Mouse (Mus musculus) erythroblast, embryonic 14.5 days (primary cell): ENCODE data around the gene Fhod1. TPM values are rescaled to one million over a fixed set of nuclear protein-coding genes. Genes with fewer than 3 reads are reported as not detected.

Experiments used
- H3K27me3 ChIP-seq: 2 replicates; pipeline ENCODE4 v1.6.1; 2012; ENCODE audit warnings: inconsistent platforms; ENCODE audit not compliant: control insufficient read depth
- H3K36me3 ChIP-seq: 2 replicates; pipeline ENCODE4 v1.6.1; 2012; ENCODE audit warnings: mild to moderate bottlenecking, inconsistent platforms; ENCODE audit not compliant: control insufficient read depth
- H3K4me1 ChIP-seq: 2 replicates; pipeline ENCODE4 v1.6.1; 2012; ENCODE audit warnings: inconsistent platforms; ENCODE audit not compliant: control insufficient read depth
- H3K4me3 ChIP-seq: replicated peaks from 2 replicates; pipeline ENCODE3; 2012; ENCODE audit warnings: moderate library complexity, mild to moderate bottlenecking, inconsistent platforms
- H3K9me3 ChIP-seq: 2 replicates; pipeline ENCODE4 v1.6.1; 2012; ENCODE audit warnings: low read length, inconsistent platforms, mixed read lengths; ENCODE audit not compliant: control insufficient read depth
- GATA1 ChIP-seq: IDR thresholded peaks from 2 replicates; pipeline ENCODE4 v1.6.1; 2012; ENCODE audit warnings: low read length, inconsistent platforms, mixed read lengths
- TAL1 ChIP-seq: IDR thresholded peaks from 3 replicates; pipeline ENCODE4 v1.6.1; 2012; ENCODE audit warnings: low read length, inconsistent platforms, mixed read lengths
- polyA plus RNA-seq: library from polyadenylated mRNA; stranded (reverse); fragments of >175 nt; gene quantifications from 2 replicates; pipeline ENCODE4 v1.2.3, GENCODE M21; 2012

The Fhod1 gene
- polyA plus RNA-seq, 1 experiment: 0.19 TPM

DNA sequence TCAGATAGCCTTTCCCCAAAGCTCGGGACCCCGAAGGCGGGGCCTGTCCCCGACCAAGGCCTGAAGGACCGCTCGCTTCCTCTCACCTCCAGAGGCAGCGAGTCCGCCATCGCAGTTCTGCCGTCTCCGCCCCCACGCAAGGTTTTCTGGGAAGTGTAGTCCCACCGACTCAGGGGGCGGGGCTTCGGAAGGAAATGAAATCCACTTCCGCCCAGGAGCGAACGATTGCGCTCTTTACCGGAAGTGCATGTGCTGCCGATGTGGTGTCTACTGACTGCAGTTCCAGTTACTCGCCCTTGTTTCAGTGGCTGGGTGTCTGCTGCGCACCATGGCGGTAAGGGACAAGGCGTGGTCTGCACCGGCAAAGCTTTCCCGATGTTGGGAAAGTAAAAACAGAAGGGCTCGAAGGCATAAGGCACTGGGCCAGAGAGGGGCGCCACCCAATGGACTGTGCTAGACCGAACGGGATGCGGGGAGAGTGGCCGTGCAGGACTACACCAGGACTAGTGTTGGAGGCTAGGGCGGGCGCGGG lies 21.5 kb downstream of the Fhod1 start, which contains the start of the genes Lrrc29 and Tmem208:
TSS of gene Lrrc29 (minus strand) at position 138 of the 532 bp plus-strand sequence.
TSS of gene Tmem208 (plus strand) at position 214 of the 532 bp plus-strand sequence.
- Histone ChIP-seq H3K4me1 (peaks cover 74% of the 10 kb centered on the region), H3K9me3 (no peaks in the 10 kb centered on the region), H3K27me3 (no peaks in the 10 kb centered on the region), H3K36me3 (peaks cover 78% of the 10 kb centered on the region), H3K4me3 (peak within 1 kb of the TSS; percentile 85)
- no peak for TF ChIP-seq GATA1
- no peak for TF ChIP-seq TAL1

- Histone ChIP-seq H3K27me3 (no peaks in the 10 kb centered on the region), H3K9me3 (0 out of 2 replicates have a peak, but pooled peaks cover under 1% of the 10 kb centered on the region), H3K4me1 (peaks cover 78% of the 10 kb centered on the region), H3K4me3 (peak overlapping the region; percentile 85), H3K36me3 (peaks cover 78% of the 10 kb centered on the region)
- TF ChIP-seq TAL1: no peak
- TF ChIP-seq GATA1: no peak
Observed at GRCm38 (mm10) chr8:105325641-105326093, 22.1 kb downstream of the Fhod1 start.

DNA sequence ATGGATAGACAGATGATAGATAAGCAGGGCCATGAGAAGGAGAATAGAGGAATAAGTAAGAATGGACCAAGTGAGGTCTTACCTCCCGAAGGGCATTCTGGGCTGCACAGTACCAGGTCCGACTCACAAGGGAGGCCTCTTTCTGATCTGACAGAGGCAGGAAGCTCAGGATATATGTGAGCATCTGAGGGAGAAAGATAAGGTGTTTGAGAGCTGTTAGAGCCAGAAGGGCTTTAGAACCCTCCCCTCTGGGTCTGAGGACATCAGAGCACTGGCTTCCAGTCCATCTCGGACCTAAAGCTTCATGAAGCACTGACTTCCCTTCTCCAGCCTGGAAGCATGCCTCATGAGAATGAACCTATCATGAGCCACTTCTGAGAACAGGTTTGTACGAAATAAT lies 24.6 kb downstream of the Fhod1 start:
- Histone ChIP-seq H3K36me3 (peaks cover 78% of the 10 kb centered on the region), H3K4me3 (peak overlapping the region; percentile 85)

GRCm38 (mm10) chr8:105318662-105319190 lies 29.0 kb downstream of the Fhod1 start:
- Histone ChIP-seq H3K9me3 (0 out of 2 replicates have a peak, but pooled peaks cover 2% of the 10 kb centered on the region), H3K27me3 (no peaks in the 10 kb centered on the region), H3K4me1 (peaks cover 89% of the 10 kb centered on the region), H3K4me3 (no peak overlapping the region), H3K36me3 (peaks cover 97% of the 10 kb centered on the region)
- TF ChIP-seq GATA1 (no peak), TAL1 (no peak)

More for the DNA sequence above, 24.6 kb downstream of the Fhod1 start:
- no peaks in the 10 kb centered on the region for H3K27me3 ChIP-seq
- H3K4me1 ChIP-seq: peaks cover 91% of the 10 kb centered on the region
- H3K9me3 ChIP-seq: 0 out of 2 replicates have a peak, but pooled peaks cover 2% of the 10 kb centered on the region
- peak; percentile 87 for TF ChIP-seq TAL1
- peak; percentile 86 for TF ChIP-seq GATA1

GRCm38 (mm10) chr8:105317941-105318340 lies 29.8 kb downstream of the Fhod1 start:
- 0 out of 2 replicates have a peak, but pooled peaks cover 2% of the 10 kb centered on the region for H3K9me3 ChIP-seq
- H3K27me3 ChIP-seq: no peaks in the 10 kb centered on the region
- no peak for TF ChIP-seq TAL1
- TF ChIP-seq GATA1: no peak
- H3K4me1 ChIP-seq: peaks cover 89% of the 10 kb centered on the region
- peaks cover 99% of the 10 kb centered on the region for H3K36me3 ChIP-seq
- no peak overlapping the region for H3K4me3 ChIP-seq

DNA sequence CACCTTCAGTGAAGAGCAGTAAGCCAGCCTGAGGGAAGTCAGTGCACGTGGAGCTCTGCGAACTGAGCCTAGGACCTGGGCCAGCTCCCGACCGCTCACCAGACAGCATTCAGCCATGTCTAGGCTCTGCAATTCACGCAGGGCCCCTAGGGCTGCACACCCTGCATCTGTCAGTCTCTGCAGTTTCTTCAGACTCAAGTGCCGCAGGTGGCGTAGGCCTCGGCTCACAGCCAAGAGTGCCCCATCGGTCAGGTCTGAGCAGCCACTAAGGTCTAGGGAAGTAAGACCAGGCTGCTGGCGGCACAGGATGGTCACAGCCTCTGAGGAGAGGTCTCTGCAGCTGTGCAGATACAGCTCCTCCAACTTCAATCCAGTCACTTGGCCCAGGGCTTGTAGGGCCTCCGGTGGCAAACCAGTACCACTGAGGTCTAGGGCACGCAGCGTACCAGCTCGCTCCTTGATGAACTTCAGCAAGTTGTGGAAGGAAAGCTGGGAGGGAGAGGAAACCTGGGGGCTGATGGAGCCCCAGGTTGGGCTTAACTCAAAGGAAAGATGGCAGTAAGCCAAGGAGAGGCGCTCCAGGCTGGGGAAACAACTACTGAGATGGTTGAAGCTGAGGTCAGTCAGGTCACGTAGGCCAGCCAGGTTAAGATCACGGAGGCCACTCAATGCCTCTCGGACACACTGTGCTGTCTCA lies 32.5 kb downstream of the Fhod1 start:
- Histone ChIP-seq H3K36me3 (peaks cover 100% of the 10 kb centered on the region), H3K4me1 (peaks cover 87% of the 10 kb centered on the region), H3K27me3 (no peaks in the 10 kb centered on the region), H3K4me3 (no peak overlapping the region), H3K9me3 (peaks cover 3% of the 10 kb centered on the region)
- TF ChIP-seq TAL1 (no peak), GATA1 (no peak)

DNA sequence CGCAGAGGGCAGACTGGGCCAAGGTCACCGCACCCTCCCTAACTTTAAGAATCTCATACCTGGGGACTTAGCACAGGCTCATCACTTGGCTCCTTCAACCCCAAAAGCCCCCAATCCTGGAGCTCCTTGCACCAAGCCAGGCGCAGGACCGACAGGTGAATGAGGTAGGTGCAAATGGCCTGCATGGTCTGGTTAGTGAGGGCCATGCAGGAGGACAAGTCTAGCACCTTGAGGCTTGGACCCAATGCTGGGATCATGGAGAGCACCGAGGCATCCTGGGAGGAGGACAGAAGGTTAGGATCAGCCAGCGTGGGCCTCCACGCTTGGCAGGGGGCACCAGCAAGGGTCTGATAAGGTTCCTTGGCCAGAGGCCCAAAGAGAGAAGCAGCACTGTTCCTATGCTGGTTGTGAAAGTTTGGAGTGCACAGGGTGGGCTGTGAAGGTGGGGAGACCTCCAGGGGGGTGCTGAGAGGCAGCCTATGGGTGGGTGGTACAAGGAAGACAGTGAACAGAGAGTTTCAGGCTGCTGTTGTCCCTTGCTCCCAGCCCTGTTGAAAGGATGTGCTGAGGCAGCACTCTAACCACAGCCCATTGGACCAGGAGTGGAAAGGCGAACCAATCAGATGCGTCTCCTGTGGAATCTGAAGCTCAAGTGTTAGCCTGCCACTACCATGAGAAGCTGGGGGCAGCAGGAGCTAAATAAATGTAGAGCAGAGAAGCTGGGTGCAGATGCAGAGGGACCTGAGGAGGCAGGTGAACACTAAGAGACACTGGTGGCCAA lies 33.9 kb downstream of the Fhod1 start:
- Histone ChIP-seq H3K36me3 (peaks cover 100% of the 10 kb centered on the region), H3K4me1 (peaks cover 82% of the 10 kb centered on the region), H3K4me3 (peak overlapping the region; percentile 16), H3K9me3 (peaks cover 3% of the 10 kb centered on the region), H3K27me3 (no peaks in the 10 kb centered on the region)
- no peak for TF ChIP-seq GATA1
- TF ChIP-seq TAL1: no peak

DNA sequence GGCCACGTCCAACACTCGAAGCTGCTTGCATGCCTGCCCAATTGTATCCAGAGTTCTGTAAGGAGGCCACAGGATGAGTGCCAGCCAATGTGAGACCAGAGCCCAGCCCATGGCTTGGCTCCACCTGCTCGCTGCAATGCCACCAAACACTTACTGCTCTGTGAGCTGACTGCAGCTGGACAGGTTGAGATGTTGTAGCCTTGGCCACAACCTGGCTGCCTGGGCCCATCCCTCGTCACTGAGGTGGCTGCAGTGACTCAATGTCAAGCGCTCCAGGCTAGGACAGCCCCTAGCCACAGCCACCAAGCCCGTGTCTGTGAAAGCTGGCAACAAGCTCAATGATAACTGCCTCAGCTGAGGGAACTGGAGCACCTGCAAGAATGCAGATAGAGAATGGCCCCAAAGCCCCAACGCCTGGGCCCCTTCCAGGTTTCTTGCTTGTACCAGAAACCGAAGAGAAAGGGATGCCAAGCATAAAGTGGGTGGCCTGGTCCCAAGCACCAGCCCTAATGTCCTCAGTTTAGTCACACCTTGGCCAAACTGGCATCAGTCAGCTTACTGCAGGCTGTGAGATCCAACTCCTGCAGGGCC lies 34.8 kb downstream of the Fhod1 start:
- Histone ChIP-seq H3K4me1 (peaks cover 77% of the 10 kb centered on the region), H3K27me3 (no peaks in the 10 kb centered on the region), H3K9me3 (peaks cover 3% of the 10 kb centered on the region), H3K4me3 (peak overlapping the region; percentile 16), H3K36me3 (peaks cover 100% of the 10 kb centered on the region)
- TF ChIP-seq TAL1 (no peak), GATA1 (no peak)
